Mouse (Mus musculus) heart, postnatal 10 days (tissue): ENCODE measurements around the gene Serinc3. TPM values are rescaled to one million over a fixed set of nuclear protein-coding genes. Genes with fewer than 3 reads are reported as not detected.
"Not testable (repeated sequence)": the region's sequence is repeated elsewhere in the genome, so short reads cannot be mapped to it uniquely, and the experiment has no call there.

Experiments used
- DNase-seq, 2 experiments: peaks; one replicate each; pipeline ENCODE4 v3.0.0; 2021
- intact Hi-C: fragments of 180-260 bp; cut with DNase I; formaldehyde crosslinking; loops from one replicate; pipeline ENCODE4 v1.15.1; 2025
- total RNA-seq, 2 experiments: library from RNA; stranded (reverse); gene quantifications; 2 replicates each; pipeline ENCODE4 v1.2.3; 2021

The Serinc3 gene
- total RNA-seq, 2 experiments from 2014 or later = 327 to 358 TPM

DNA sequence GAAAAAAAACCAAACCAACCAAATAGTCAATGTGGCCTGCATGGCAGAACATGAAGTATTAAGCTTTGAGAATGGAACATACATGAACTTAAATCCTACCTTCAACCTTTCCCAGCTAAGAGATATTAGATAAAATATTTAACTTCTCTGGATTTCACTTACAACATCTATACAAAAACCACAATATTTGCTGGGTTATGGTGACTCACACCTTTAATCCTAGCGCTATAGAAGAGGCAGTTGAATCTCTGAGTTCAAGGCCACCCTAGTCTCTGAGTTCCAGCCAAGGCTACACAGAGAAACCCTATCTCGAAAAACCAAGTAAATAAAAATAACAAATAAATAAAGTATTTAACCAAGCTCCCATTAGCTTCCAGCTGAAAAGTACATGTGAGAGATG, 8.9 kb downstream of the Serinc3 start:
- intact Hi-C loops = no loop called here
- DNase-seq = no peak

DNA sequence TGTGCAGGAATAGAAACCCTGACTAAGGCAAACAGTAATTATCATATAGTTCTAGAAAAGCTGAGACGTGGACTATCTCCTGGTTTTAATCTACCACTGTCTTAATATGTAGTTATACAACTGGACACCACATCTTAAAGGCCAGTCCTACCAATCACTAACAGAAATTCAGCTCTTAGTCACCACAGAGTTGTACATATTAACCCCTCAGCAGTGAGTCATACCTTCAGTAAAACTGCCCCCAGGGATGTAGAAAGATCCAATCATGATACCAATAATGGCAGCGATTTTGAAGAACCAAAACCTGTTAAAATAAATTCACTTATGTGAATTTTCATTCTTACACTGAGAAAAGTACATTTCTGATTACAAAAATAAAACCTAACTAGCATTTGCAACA, 10.7 kb downstream of the Serinc3 start:
- intact Hi-C loops = no loop called here
- no peak for DNase-seq

DNA sequence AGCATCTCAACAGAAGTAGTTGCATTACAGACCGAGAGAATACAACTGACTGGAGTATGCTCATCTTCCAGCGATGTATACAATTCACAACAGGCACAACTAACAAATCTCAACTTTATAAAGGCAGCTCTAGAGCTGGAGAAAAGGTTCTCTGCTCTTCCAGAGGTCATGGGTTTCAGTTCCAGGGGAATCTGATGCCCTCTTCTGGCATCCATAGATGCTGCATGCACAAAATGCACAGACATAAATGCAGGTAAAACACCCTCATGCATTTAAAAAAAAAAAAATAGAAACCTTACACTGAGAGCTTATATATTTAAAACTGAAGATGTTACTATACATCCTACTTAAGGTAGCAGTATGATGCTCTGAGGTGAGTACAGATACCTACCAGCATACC, 13.2 kb downstream of the Serinc3 start:
- intact Hi-C loops = no loop called here
- DNase-seq = no peak

DNA sequence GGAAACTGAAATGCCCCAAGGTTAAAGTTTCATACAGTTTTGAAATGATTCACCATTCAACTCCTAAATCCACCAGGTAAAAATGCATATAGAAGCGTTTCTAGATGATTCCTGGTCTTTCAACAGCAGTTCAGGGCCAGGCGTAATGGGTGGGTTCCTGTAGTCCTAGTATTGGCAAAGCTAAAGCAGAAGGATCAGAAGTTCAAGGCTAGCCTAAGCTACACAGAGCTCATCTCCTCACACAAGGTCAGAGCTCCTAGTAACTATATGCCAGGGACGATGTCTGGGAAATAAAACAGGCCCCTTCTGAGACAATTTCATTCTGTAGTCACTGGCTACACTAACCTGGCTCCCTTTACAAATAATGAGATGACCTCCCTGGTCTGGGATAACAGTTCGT, 13.7 kb downstream of the Serinc3 start:
- intact Hi-C loops = no loop called here
- no peak for DNase-seq

DNA sequence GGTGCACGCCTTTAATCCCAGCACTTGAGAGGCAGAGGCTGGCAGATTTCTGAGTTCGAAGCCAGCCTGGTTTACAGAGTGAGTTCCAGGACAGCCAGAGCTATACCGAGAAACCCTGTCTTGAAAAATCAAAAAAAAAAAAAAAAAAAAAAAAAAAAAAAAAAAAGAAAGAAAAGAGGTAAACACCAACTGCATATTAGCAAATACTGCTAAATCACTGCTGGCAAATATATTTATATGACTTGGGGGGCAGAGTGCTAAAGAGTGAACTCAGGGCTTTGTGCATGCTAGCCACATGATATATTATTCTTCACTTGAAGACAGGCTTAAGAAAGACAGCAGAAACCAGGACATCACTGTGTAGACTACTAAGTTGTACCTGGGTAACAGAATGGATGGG, 23.5 kb downstream of the Serinc3 start:
- intact Hi-C loops, DNase-seq: not testable (repeated sequence)

DNA sequence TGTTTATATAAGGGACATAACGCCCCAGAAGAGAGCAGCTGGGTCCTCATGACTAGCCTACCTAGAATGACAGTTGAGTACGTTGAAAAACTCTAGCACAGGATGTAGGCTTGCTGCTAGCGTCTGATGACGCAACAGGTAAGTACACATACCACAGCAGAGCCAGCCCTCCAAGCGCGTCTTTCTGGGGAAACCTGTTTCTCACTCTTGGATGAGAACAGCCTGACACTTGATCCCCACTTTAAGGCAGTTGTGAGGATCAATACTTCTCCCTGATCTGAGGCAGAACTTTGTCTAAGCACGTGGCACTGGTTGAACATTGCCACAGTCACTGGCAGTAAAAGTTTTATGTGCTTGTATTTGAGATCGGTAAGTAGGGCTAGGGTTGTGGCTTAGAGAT, 24.5 kb downstream of the Serinc3 start:
- intact Hi-C loops = no loop called here
- DNase-seq = no peak

DNA sequence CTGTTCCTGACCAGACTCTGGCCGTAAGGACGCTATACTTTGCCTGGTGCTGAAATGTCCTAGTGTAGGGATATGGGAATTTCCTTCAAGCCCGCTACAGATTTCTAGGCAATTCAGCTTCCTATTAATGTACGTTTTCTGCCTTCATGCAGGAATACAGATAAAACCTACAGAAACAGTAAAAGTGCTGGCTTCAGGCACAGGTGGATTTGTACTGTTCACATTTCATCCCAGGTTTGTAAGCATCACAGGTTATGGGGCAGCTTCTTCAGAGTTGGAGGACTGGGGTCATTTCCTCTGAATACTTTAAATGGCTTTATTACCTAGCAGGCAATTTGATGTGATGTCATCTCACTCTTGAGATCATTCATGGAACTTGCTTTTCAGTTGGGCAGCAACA, 27.1 kb downstream of the Serinc3 start:
- intact Hi-C loops = no loop called here
- no peak for DNase-seq

DNA sequence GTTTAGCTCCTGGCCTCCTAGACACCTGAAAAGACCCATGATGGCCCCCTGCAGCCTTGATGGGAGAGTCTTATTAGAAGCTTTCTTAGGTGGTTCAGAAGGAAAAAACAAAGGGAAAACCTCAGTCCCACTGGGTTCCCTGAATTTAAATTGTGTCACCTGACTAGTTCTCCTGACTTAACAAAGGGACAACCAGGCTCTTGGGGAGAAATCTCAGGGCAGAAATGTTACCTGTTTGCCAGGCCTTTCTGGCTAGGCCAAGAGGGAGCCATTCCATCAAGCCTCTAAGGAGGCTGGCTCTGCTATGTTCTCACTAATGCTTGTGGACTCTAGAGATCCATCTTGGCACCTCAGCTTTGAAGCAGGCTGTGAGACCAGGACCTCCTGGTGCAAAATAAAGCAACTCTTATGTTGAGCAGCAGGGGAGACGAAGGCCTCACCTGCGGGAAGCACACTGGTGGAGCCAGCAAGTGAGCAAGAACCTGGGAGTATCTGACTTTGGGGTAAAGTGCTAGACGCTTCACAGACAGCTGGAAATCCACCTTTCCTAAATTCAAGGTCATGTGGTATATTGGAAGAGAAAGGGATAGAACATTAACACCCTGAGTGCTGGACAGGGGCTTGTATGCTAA, 27.6 kb downstream of the Serinc3 start:
- no peak for DNase-seq
- intact Hi-C loops = no loop called here

DNA sequence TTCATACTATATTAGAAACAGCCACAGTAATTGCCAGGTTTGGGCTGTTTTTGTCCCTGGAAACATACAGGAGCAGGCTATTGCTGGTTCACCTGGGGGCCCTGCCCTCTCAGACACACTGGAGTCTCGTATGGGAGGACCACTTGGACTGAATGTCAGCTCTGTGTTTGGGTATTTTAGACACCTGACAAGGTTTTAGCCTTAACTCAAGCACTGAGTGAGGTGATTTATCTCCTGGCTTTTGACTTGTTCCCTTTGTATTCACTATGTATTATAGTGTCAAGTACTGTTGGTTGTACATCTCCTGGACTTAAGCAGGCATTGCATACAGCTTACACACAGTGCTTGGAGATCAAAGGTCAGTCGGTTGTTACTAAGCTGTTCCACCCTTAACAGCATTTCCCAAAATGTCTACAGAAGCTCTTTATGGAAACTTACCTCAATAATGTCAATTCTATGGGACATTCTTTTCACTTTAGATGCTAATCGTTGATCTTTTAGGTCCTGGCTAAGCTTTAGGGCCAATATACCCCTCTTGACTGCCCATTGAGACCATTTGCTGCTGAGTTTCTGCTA, 28.2 kb downstream of the Serinc3 start:
- no peak for DNase-seq

DNA sequence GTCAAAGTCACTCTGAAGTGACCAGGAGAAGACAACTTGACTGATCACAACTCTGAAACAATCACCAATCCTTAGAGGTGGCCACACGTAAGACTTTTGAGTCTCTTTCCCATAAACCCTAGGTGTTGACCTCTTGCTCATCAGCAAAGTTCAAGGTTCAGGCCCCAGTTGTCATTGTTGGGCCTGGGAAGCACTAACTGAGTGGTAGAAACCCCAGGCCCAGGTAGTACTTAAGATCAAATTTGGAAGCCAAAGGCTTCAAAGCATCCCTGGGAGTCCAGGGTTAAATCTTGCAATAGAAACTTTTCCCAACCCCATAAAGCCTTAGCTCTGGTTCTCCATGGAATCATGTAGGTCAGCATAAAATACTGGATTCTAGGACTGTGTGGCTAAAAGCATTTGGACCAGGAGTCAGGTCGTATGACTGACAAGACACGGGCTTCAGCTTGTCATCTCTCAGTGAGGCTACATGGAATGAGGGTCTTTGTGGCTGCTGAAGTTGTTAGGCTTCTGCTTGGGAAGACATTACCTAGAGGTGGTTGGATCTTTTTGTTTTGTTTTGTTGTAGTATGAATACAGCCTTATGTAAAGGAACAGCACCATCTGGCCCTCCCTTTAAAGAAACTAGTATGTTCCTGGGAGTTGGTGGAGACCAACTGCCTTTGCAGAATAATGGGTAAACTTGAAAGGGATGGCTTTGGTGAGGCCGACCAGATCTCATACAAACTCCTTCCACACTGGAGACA, 28.9 kb downstream of the Serinc3 start:
- no peak for DNase-seq
- intact Hi-C loops = no loop called here

More for the DNA sequence above, 28.2 kb downstream of the Serinc3 start:
- intact Hi-C loops = no loop called here

DNA sequence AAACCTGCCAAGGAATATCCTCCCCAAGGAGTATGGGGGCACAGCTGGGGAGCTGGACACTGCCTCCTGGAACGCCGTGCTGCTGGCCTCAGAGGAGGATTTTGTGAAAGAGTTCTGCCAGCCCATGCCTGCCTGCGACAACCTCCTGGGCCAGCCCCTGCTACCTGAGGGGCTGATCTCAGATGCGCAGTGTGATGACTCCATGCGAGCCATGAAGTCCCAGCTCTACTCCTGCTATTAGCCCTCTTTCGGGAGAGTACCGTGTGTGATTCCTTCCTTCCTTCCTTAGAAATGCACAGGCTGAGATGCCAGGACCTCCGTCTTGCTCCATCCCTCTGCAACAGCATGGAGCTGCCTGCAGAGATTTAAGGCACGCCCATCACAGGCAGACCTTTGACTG, 29.5 kb downstream of the Serinc3 start:
- DNase-seq = no peak
- intact Hi-C loops = no loop called here

DNA sequence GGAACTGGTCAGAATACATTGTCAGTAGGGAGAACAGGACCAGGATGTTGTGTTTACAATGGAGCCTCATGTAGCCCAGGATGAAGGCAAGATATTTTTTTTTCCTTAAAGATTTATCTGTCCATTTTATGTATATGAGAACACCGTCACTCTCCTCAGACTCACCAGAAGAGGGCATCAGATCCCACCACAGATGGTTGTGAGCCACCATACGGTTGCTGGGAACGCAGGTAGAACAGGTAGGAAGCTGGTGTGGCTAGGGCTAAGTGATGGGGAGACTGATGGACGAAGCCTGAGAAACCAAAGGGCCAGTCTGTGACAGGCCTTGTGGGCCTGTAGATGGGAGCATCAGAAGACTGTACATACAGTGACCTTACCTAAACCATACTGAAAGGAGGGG, 30.9 kb downstream of the Serinc3 start:
- intact Hi-C loops = no loop called here

DNA sequence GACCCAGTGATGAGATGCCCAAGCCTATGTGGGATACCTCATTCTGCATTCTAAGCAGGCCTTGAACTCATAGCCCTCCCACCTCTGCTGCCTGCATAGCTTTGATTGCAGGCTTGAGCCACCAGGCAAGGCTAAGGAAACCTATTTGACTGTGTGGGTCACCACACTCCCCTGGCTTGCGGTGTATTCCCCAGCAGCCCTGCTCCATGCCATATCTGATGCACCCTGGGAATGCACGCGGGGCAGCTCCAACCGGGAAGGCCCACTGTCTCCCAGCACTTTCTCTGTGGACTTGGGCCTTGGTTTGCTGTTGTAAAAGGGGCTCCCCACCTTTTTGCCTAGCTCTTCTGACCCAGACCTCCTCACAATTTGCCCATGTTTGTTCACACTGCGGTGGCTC, 31.7 kb downstream of the Serinc3 start:
- intact Hi-C loops = no loop called here
- DNase-seq = no peak

More for the DNA sequence above, 30.9 kb downstream of the Serinc3 start:
- DNase-seq = no peak

DNA sequence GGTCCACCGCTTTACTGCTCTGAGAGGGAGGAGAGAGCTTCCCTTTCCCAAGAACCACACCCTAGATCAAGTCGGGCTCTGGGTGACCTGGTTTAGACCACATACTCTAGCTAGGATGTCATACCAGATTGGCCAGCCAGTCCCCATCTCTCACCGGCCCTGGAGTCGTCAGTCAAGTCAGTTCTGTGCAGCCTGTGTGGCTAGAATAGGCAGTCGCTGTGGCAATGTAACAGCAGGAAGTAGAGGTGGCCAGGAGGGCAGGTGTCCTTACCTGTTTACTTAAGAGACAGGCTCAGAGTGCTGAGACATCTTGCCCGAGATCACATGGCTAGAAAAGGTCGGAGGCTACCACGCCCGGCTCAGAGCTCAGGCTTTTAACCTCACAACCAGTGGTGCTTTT, 33.8 kb downstream of the Serinc3 start:
- no peak for DNase-seq
- intact Hi-C loops = no loop called here

DNA sequence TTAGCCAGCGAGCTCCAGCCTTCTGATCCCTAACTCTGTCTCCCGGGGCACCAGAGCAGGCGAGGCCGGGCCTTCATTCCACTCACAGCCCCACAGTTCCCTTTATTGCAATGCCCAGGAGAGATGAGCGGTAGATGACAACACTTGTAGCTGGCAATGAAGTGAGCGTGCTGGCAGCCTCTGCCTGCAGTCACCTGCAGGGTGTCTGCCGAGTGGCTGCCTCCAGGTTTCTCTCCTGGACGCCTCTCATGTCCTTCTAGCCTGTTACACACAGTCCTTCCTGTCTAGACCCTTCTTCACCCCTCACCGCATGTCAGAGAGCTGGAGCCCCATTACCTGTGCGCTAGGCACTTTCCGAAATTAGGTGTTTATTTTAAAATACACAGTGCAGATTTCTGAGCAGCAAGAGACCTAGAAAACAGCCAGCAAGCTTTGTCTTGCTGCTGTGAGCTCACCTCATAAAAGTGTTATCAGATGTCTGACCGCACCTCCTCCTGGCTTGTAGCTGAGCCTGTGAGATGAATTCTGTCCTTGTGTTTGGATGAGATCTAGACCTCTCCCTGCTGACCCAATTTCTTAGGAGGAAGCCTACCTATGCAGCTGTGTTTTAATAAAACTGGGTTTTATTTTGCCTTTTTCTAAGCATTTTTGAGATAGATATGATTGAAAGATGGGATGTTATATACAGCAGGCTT, 35.5 kb downstream of the Serinc3 start:
- DNase-seq = peak; percentile 33 to 37
- intact Hi-C loops = loop anchor here (10.0 kb wide), 1 partner anchor 175 kb away; no protein-coding TSS in a partner anchor

DNA sequence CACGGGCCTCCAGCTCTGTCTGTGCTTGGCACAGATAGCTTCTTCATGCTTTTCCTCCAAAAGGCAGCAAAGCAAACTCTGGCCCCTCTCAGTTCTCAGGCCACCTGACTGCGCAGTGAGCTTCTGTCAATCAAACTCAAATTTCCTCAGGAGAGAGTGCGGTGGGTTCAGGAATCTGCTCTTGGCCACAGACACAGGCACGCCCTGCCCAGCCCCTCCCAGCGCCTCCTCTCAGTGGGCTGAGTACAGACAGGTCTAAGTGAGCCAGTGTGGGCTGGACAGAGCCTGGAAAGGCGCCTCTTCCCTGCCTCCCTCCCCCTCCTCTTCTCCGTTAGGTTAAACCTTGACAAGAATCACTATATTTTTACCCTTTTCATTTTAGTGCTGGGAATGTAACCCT, 36.9 kb downstream of the Serinc3 start:
- intact Hi-C loops = loop anchor here (10.0 kb wide), 1 partner anchor 177 kb away; no protein-coding TSS in a partner anchor
- no peak for DNase-seq

DNA sequence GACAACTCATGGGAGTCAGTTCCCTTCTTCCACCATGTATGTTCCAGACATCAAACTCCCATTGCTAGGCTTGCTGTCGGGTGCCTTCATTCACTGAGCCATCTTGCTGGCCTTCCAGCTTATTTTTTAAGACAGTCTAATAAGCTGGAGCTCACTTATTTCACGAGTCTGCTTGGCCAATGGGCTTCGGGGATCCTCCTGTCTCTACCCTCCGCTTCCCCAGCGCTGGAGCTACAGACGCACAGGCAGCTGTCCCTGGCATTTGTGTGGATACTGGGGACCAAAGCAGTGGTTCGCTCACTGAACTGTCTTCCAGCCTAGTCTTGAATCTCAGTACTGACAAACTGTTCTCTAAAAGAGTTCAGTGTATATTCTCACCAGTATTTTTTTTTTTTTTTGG, 38.8 kb downstream of the Serinc3 start:
- intact Hi-C loops = loop anchor here (10.0 kb wide), 1 partner anchor 179 kb away; no protein-coding TSS in a partner anchor

DNA sequence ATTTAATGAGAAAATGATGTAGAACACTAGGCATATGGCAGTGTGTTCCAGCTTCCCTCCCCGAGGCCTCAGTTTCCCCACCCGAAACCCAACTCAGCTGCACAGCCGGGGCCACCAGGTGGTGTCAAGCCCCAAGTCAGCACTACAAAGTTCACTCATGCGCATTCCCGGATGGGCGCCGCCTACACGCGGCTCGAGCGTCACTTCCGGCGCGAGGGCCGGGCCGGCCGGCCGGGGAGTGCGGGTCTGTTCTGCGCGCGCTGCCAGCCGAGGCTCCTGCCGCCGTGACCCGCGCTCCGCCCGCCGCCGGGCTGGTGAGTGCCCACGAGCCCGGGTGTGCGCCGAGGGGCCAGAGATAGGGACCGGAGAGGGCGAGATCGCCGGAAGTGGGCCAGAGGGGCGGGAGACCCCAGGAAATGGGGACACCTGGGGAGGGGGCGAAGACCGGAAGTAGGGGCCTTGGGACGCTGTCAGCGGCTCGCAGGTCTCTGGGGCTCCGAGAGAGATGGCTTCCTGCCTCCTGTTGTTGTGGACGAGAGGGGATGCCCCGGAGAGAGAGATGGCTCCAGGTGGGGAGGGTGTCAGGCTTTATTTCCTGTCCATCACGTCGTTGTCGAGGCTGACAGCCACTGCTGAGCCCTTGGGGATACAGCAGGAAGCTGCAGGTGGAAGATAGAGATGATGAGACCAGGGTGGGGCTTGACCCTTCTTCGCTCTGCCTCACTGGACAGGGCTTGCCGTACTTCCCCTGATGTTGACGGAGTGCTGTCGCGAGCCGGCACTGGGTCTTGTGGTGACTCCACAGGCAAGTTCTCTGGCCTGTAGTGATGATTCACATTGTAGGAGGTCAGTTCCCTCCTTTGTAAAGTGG, 42.6 kb downstream of the Serinc3 start, which contains the start of gene Ttpal:
TSS of gene Ttpal (plus strand) at position 214 of the 871 bp plus-strand sequence.
- intact Hi-C loops = loop anchor here (1.0 to 10.0 kb wide), 4 partner anchors 117 to 235 kb away; partner anchors contain the start of gene Ccn5
- peak; percentile 90 to 92 for DNase-seq

More for the DNA sequence above, 38.8 kb downstream of the Serinc3 start:
- no peak for DNase-seq

DNA sequence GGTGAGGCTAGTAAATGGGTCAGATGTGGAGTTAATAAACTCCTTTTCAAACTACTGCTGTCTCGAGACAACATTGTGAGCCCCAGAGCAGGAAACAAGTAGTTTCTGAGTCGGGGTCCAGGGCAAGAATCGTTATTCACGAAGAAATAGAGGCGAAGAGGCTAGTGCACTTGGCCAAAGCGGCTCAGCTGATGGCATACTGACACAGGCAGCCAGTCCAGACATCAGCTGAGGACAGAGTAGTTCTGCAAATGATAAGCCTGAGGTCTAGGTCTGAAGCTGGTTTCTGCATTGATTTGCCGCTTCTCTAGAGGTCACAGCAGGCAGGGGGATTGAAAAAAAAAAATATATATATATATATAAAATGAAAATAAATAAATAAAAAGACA, 43.2 kb downstream of the Serinc3 start:
- DNase-seq = no peak
- intact Hi-C loops = loop anchor here (1.0 to 10.0 kb wide), 4 partner anchors 118 to 236 kb away; partner anchors contain the start of gene Ccn5

DNA sequence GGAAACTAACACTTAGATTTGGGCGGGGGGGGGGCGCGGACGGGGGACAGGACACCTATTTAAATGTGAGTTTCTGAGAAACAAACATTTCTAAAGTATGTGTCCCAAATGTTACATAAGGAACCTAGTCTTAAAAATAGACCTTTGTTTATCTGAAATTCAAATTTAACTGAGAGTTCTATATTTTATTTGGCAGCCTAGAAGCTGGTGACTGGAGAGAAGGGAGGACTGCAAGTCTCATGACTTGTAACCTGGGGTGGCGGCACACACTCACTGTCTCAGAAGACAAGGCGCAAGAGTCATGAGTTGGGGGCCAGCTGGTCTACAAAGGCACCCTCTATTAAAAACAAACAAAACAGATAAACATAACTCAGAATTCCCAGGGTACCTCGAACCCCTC, 43.9 kb downstream of the Serinc3 start:
- intact Hi-C loops = loop anchor here (5.0 to 10.0 kb wide), 3 partner anchors 184 to 236 kb away; partner anchors contain the start of gene Ccn5
- DNase-seq = no peak
